Mouse (Mus musculus): ENCODE measurements around the gene Narfl.

Gene Narfl

DNA sequence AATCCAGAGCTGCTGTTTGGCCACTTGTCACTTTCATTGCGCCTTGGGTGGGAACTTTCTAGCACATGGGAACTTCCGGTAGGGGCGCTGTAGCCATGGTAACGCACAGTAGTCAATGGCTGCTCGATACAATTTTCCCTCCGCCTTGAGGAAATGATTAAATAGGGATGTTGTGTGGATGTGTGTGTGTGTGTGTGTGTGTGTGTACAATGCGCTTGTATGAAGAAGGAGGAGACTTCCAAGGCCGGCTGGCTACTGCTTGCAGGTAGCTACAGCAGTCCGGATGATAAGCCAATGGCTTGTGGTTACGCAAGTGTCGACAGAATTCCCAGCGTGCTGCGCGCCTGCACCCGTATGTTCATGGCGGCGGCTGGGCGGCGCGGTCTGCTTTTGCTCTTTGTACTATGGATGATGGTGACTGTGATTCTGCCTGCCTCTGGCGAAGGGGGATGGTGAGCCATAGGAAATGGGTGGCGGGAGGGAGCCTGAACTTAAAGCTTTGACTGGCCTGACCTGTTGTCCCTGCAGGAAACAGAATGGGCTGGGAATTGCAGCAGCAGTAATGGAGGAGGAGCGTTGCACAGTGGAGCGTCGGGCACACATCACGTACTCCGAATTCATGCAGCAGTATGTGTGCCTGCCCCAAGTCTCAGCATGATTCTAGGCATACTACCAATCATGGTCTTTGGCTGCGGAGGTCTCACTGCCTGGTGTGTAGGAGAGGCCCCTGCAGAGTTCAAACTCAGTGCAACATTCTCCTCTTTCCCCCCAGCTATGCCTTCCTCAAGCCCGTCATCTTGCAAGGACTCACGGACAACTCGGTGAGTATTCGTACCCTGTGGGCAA is 55.4 kb downstream of the Narfl start, which contains the start of gene Jmjd8:
TSS of gene Jmjd8 (plus strand) at position 156 of the 846 bp plus-strand sequence.
- no peak for DNase-seq (ENCODE audit: extremely low read depth, low read depth, low spot score)

DNA sequence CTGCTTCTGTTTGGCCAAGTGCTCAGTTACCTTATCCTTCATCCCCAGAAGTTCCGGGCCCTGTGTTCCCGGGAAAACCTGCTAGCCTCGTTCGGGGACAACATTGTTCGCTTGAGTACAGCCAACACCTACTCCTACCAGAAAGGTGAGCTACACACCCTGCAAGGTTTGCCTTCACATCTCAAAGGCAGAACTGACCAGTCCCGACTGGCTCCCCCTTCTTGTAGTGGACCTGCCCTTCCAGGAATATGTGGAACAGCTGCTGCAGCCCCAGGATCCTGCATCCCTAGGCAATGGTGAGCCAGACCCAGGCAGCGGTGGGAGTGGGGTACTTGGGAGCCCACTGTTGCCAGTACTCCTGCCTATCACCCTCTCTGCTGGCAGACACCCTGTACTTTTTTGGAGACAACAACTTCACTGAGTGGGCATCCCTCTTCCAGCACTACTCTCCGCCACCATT is 56.0 kb downstream of the Narfl start:
- DNase-seq (ENCODE audit: extremely low read depth, low read depth, low spot score), result no peak

GRCm38 (mm10) chr17:25830200-25830753 is 56.7 kb downstream of the Narfl start:
- no peak for DNase-seq (ENCODE audit: extremely low read depth, low read depth, low spot score)

DNA sequence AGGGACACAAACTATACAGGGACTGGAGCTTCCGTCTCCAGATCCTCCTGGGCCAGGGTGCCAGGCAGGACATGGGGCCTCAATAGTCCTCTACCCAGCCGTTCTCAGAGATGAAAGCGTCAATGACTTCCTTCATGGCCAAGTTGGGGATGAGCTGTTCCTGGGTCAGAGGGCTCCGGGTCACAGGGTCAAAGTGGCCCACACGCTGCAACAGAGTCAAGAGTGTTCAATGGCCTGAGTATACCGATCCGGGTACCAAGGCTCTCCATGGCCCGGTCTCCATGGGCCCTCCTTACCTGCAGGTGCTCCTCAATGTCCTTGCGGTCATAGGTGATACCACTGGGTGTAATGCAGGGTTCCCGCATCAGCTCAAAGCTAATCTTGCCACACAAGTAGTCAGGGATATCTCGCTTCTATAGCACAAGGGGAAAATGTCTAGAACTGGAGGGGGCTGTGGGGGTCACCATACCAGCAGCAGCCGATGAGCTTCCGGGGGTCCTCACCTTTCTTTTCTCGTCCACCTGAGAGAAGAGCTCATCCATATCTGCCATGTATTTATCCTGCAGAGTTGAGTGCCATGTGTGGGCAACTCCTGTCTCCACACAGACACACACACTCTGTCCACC is 57.3 kb downstream of the Narfl start:
- no peak for DNase-seq (ENCODE audit: extremely low read depth, low read depth, low spot score)

GRCm38 (mm10) chr17:25831451-25832281 is 58.1 kb downstream of the Narfl start:
- DNase-seq (ENCODE audit: extremely low read depth, low read depth, low spot score), result no peak

GRCm38 (mm10) chr17:25832436-25833290 is 59.1 kb downstream of the Narfl start:
- no peak for DNase-seq (ENCODE audit: extremely low read depth, low read depth, low spot score)
